Mouse (Mus musculus): ENCODE measurements around the gene Zic3.

Gene Zic3

DNA sequence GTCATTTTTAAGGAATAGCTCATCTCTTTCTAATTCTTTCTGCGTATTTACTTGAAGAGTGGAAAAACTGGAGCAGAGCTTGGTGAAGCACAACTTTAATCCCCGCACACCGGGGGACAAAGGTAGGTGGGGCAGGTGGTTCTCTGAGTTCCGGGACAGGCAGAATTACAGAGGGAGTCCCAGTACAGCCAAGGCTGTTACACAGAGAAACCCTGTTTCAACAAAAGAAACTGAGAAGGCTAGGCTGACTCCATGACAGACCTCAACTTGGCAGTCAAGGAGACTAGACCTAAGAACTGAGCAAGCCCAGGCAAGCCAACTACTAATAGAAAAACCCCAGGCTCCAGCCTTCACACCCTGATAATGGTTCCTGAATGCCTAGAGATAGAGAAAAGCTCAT, 20.0 kb downstream of the Zic3 start:
- DNase-seq = no peak
